Mouse (Mus musculus): ENCODE data around the gene Mslnl. TPM values are rescaled to one million over a fixed set of nuclear protein-coding genes. Genes with fewer than 3 reads are reported as not detected.

Gene Mslnl
- total RNA-seq, 1 experiment, result 0.27 TPM

GRCm38 (mm10) chr17:25757691-25758090, 21.8 kb downstream of the Mslnl start:
- H3K4me3 ChIP-seq (ENCODE audit: insufficient read depth in 1 of 2, low read depth in 1 of 2, low read length in 2 of 2, poor library complexity in 1 of 2, severe bottlenecking in 1 of 2), result no peak overlapping the region

GRCm38 (mm10) chr17:25760148-25760547, 24.3 kb downstream of the Mslnl start:
- in situ Hi-C loops (cut with MboI; ENCODE audit: low sequenced_read_pairs in 2 of 2, unreplicated experiment in 2 of 2), result no loop called here
- TF ChIP-seq MAFK (IDR thresholded peaks at IDR 0.05; ENCODE audit: insufficient read depth, low read depth, low read length) (no peak), ZC3H11A (IDR thresholded peaks at IDR 0.05; ENCODE audit: borderline replicate concordance, low read depth, low read length) (no peak), HCFC1 (IDR thresholded peaks at IDR 0.05; ENCODE audit: borderline replicate concordance, insufficient read depth, low read length) (no peak), CHD2 (IDR thresholded peaks at IDR 0.05; ENCODE audit: low read depth, low read length) (no peak), ZNF384 (IDR thresholded peaks at IDR 0.05; ENCODE audit: low read depth, low read length) (no peak)

More at GRCm38 (mm10) chr17:25757691-25758090, 21.8 kb downstream of the Mslnl start:
- no peaks in the 10 kb centered on the region for H3K36me3 ChIP-seq (ENCODE audit: control insufficient read depth, insufficient read depth, low read length, poor library complexity, severe bottlenecking)
- TF ChIP-seq CHD2 (IDR thresholded peaks at IDR 0.05; ENCODE audit: low read depth, low read length) (no peak), ZC3H11A (IDR thresholded peaks at IDR 0.05; ENCODE audit: borderline replicate concordance, low read depth, low read length) (no peak), ZNF384 (IDR thresholded peaks at IDR 0.05; ENCODE audit: low read depth, low read length) (no peak), MAFK (IDR thresholded peaks at IDR 0.05; ENCODE audit: insufficient read depth, low read depth, low read length) (no peak), HCFC1 (IDR thresholded peaks at IDR 0.05; ENCODE audit: borderline replicate concordance, insufficient read depth, low read length) (no peak)
- H3K9me3 ChIP-seq (ENCODE audit: control insufficient read depth, insufficient read depth, low read depth, low read length), result no peaks in the 10 kb centered on the region
- in situ Hi-C loops (cut with MboI; ENCODE audit: low sequenced_read_pairs in 2 of 2, unreplicated experiment in 2 of 2), result no loop called here
- no peak overlapping the region for H3K9ac ChIP-seq (ENCODE audit: insufficient read depth, low read depth, low read length, poor library complexity, severe bottlenecking)
- DNase-seq (ENCODE audit: low read depth, low spot score), result no peak
- peak overlapping the region; percentile 82 for H3K27ac ChIP-seq (ENCODE audit: insufficient read depth, low read depth, low read length, poor library complexity, severe bottlenecking)
- H3K4me1 ChIP-seq (ENCODE audit: control insufficient read depth in 2 of 2, insufficient read depth in 2 of 2, low read length in 2 of 2, poor library complexity in 1 of 2), result peaks cover 20 to 37% of the 10 kb centered on the region in 2 experiments

GRCm38 (mm10) chr17:25761561-25761970, 25.7 kb downstream of the Mslnl start:
- Histone ChIP-seq H3K36me3 (ENCODE audit: control insufficient read depth, insufficient read depth, low read length, poor library complexity, severe bottlenecking) (no peaks in the 10 kb centered on the region), H3K9me3 (ENCODE audit: control insufficient read depth, insufficient read depth, low read depth, low read length) (no peaks in the 10 kb centered on the region), H3K4me3 (ENCODE audit: insufficient read depth in 1 of 2, low read depth in 1 of 2, low read length in 2 of 2, poor library complexity in 1 of 2, severe bottlenecking in 1 of 2) (no peak overlapping the region), H3K4me1 (ENCODE audit: control insufficient read depth in 2 of 2, insufficient read depth in 2 of 2, low read length in 2 of 2, poor library complexity in 1 of 2) (peaks cover 8 to 27% of the 10 kb centered on the region in 2 experiments), H3K9ac (ENCODE audit: insufficient read depth, low read depth, low read length, poor library complexity, severe bottlenecking) (no peak overlapping the region), H3K27ac (ENCODE audit: insufficient read depth, low read depth, low read length, poor library complexity, severe bottlenecking) (no peak overlapping the region)
- TF ChIP-seq HCFC1 (IDR thresholded peaks at IDR 0.05; ENCODE audit: borderline replicate concordance, insufficient read depth, low read length) (no peak), ZC3H11A (IDR thresholded peaks at IDR 0.05; ENCODE audit: borderline replicate concordance, low read depth, low read length) (no peak), MAFK (IDR thresholded peaks at IDR 0.05; ENCODE audit: insufficient read depth, low read depth, low read length) (no peak), CHD2 (IDR thresholded peaks at IDR 0.05; ENCODE audit: low read depth, low read length) (no peak), ZNF384 (IDR thresholded peaks at IDR 0.05; ENCODE audit: low read depth, low read length) (no peak)
- in situ Hi-C loops (cut with MboI; ENCODE audit: low sequenced_read_pairs in 2 of 2, unreplicated experiment in 2 of 2), result no loop called here
- DNase-seq (ENCODE audit: low read depth, low spot score), result no peak

More at GRCm38 (mm10) chr17:25760148-25760547, 24.3 kb downstream of the Mslnl start:
- Histone ChIP-seq H3K36me3 (ENCODE audit: control insufficient read depth, insufficient read depth, low read length, poor library complexity, severe bottlenecking) (no peaks in the 10 kb centered on the region), H3K4me3 (ENCODE audit: insufficient read depth in 1 of 2, low read depth in 1 of 2, low read length in 2 of 2, poor library complexity in 1 of 2, severe bottlenecking in 1 of 2) (no peak overlapping the region), H3K4me1 (ENCODE audit: control insufficient read depth in 2 of 2, insufficient read depth in 2 of 2, low read length in 2 of 2, poor library complexity in 1 of 2) (peaks cover 13 to 40% of the 10 kb centered on the region in 2 experiments), H3K27ac (ENCODE audit: insufficient read depth, low read depth, low read length, poor library complexity, severe bottlenecking) (no peak overlapping the region), H3K9me3 (ENCODE audit: control insufficient read depth, insufficient read depth, low read depth, low read length) (no peaks in the 10 kb centered on the region), H3K9ac (ENCODE audit: insufficient read depth, low read depth, low read length, poor library complexity, severe bottlenecking) (no peak overlapping the region)
- no peak for DNase-seq (ENCODE audit: low read depth, low spot score)

- Histone ChIP-seq H3K4me3 (ENCODE audit: insufficient read depth in 1 of 2, low read depth in 1 of 2, low read length in 2 of 2, poor library complexity in 1 of 2, severe bottlenecking in 1 of 2) (no peak overlapping the region), H3K9me3 (ENCODE audit: control insufficient read depth, insufficient read depth, low read depth, low read length) (no peaks in the 10 kb centered on the region), H3K36me3 (ENCODE audit: control insufficient read depth, insufficient read depth, low read length, poor library complexity, severe bottlenecking) (no peaks in the 10 kb centered on the region), H3K27ac (ENCODE audit: insufficient read depth, low read depth, low read length, poor library complexity, severe bottlenecking) (no peak overlapping the region), H3K4me1 (ENCODE audit: control insufficient read depth in 2 of 2, insufficient read depth in 2 of 2, low read length in 2 of 2, poor library complexity in 1 of 2) (peaks cover 8 to 18% of the 10 kb centered on the region in 2 experiments), H3K9ac (ENCODE audit: insufficient read depth, low read depth, low read length, poor library complexity, severe bottlenecking) (no peak overlapping the region)
- TF ChIP-seq HCFC1 (IDR thresholded peaks at IDR 0.05; ENCODE audit: borderline replicate concordance, insufficient read depth, low read length) (no peak), MAFK (IDR thresholded peaks at IDR 0.05; ENCODE audit: insufficient read depth, low read depth, low read length) (no peak), CHD2 (IDR thresholded peaks at IDR 0.05; ENCODE audit: low read depth, low read length) (no peak), ZNF384 (IDR thresholded peaks at IDR 0.05; ENCODE audit: low read depth, low read length) (no peak), ZC3H11A (IDR thresholded peaks at IDR 0.05; ENCODE audit: borderline replicate concordance, low read depth, low read length) (no peak)
- no peak for DNase-seq (ENCODE audit: low read depth, low spot score)
- in situ Hi-C loops (cut with MboI; ENCODE audit: low sequenced_read_pairs in 2 of 2, unreplicated experiment in 2 of 2), result no loop called here
Observed at GRCm38 (mm10) chr17:25762591-25762990, 26.7 kb downstream of the Mslnl start.
